Mouse (Mus musculus) layer of hippocampus, adult 18-20 months (tissue): ENCODE data around the gene Bag2. TPM values are rescaled to one million over a fixed set of nuclear protein-coding genes. Genes with fewer than 3 reads are reported as not detected.
"Not testable (repeated sequence)": the region's sequence is repeated elsewhere in the genome, so short reads cannot be mapped to it uniquely, and the experiment has no call there.

Source experiments
- DNase-seq, 2 experiments: peaks; one replicate each; pipeline ENCODE4 v3.0.0; 2022; ENCODE audit warnings: low spot score in 2 of 2
- total RNA-seq, 2 experiments: library from RNA; stranded (reverse); gene quantifications; 2 replicates each; pipeline ENCODE4 v1.2.3; 2021

The Bag2 gene
- total RNA-seq, 2 experiments from 2014 or later = 9.5 to 10.7 TPM

DNA sequence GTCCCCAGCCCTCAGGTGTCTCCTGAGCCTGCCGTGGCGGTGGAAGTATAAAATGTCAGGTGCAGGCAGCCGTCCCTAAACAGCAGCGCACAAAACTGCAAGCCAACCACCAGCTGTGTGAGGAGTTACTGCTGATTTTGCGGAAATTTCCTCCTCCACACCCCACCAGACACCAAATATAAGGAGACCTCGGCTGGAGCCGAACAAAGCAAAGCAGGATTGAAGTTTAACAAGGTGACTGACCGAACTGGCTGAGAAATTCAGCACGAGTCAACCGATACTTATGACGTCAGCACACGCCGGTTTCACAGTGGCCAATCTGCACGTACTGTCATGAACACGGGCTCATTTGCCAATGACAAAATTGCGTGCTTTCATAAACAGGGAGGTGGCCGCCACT, 3.5 kb downstream of the Bag2 start:
- DNase-seq = no peak

DNA sequence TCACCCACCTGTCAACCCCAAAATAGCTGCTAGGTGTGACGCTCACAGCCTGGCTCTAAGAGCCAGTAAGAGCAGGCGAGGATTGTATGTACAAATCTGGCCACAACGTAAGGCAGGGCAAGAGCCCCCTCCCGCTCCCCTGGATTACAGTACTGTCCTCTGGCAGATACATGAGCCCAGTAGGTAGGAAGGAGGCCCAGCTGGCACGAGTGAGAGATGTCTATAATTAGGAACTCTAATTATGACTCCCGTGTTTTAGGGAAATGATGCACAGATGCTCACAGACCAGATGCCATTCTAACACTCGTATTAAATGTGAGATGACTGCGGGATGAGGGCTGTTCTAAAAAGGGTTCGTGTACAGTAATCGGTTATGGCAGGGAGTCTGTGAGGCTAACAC, 6.3 kb downstream of the Bag2 start:
- peak in 1 of 2 experiments; percentile 51 for DNase-seq

DNA sequence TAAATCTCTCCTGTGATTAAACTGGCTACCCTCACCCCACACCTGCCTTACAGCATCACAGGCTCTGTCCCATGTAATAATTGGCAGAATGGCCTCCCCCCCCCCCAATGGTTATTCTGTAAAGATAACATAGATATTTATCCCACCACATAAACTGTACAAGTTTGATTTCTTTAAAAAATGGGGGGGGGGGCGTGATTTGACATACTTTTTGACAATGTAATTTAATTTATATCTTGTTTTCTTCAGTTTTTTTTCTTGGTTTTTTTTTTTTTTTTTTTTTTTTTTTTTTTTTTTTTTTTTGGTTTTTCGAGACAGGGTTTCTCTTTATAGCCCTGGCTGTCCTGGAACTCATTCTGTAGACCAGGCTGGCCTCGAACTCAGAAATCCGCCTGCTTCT, 7.9 kb downstream of the Bag2 start:
- DNase-seq = not testable (repeated sequence)

DNA sequence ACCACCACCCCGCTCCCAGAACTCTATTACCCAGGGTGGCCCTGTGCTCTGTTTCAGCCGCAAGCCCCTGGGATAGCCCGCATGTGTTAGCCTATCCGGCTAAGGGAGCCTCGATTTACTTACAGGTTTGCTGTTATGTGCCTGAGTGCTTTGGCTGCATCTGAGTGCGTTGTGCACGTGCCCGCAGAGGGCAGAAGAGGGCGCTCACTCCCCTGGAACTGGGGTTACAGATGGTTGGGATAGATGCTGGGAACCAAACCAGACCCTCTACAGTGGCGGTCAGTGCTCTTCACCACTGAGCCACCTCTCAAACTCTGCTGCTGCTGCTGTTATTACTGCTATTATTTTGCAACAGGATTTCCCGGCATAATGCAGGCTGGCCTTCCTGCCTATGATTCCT, 8.5 kb downstream of the Bag2 start:
- no peak for DNase-seq

DNA sequence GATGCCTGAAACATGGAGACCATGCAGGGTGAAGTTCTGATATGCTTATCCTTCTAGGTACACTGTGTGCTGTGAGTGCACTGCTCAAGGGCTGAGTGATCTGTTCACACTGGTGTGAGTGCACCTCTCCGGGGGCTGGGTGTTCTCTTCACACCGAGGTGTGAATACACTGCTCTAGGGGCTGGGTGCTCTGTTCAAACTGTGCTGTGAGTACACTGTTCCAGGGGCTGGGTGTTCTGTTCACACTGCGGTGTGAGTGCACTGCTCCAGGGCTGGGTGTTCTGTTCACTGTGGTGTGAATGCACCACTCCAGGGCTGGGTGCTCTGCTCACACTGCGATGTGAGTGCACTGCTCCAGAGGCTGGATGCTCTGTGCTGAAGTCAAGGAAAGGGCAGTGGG, 11.7 kb downstream of the Bag2 start:
- DNase-seq = no peak

DNA sequence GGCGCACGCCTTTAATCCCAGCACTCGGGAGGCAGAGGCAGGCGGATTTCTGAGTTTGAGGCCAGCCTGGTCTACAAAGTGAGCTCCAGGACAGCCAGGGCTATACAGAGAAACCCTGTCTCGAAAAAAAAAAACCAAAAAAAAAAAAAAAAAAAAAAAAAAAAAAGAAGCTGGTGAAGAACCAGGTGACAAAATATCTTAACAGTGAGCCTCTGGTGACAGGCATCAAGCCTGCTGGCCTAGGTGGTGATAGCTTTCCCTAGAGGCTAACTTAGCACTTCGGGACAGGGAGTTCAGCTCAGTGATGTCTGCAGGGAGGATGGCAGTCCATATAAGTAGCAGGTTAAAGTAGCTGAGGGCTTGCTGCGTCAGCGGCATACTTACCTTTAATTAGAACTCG, 12.8 kb downstream of the Bag2 start:
- DNase-seq = not testable (repeated sequence)

DNA sequence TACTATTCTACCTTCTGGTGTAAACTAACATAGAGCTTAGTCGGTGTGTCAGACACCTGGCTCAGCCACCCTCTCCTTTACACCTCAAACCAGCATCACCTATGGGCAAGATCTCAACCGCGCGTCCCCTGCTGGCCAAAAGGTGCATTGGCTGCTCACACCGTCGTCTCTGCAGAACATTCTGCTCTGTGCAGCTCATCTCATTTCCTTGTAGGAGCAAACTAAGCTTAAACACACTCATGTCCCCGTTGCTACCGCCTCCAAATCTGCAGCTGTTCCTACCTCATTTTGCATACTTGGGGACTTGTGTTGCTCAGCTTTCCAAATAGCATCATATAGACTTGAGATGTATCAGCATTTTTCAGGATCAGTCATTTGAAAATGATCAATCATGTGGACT, 14.7 kb downstream of the Bag2 start:
- DNase-seq = peak in 1 of 2 experiments; percentile 44

DNA sequence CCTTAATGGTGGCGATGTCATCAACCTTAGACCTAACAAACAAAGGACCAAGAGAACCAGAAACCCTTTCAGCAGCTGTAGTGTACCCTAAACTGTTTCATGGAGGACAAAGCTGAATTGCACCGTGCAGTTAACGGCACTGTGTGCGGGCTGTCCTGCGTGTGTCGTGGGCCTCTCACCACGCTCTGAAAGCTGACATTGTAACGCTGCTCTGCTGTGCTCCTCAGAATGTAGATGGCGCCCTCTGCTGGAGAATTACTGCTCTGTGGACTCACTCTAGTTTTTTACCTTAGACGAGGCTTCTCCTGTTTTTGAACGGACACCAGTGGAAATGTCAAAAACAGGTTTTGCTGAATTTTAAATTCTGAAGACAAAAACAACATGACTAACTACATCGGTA, 18.3 kb downstream of the Bag2 start:
- DNase-seq = peak; percentile 66 to 93

DNA sequence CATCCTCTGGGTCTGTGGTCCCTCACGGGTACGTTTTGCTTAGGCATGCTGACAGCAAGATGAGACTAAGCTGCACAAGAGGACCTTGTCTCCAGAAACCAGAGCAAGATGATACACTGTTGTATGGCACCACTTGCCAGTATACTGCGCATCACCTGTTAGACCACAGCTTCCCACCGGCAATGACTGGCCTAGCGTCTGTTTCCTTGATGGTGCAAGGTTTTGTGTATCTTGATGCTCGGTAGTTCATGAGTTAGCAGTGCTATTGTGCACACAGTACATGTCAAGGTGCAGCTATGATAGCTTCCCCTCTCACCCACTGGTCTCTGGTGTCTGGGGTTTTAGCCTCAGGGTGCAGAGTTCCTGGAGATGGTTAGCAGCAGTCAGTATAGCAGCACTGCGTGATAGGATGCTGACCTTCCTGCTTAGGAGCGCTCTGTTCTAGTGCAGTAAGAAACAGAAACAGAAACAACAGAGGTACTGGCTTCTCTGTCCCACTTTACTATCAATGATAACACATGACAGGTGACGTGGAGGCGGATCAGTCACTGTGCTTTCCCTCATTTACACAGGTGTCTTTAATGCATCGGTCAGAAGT, 18.8 kb downstream of the Bag2 start:
- no peak for DNase-seq

DNA sequence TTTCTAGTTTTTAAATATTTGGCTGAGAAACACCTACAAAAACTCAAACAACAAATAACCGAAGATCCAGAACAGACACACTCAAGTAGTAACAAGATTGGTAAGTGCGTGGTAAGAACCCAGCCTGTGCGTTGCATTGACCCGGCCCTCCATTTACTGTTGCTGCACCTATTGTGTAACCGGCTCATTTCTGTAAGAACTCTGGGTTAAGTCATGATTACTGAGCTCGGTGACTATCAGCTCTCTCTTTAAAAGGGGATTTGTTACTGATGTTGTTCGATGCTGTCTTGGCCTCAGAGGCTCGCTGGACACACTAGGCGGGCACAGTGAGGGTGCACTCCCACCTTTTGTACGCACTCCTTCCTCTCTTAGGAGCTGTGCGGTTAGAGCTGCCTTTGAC, 19.3 kb downstream of the Bag2 start:
- no peak for DNase-seq

DNA sequence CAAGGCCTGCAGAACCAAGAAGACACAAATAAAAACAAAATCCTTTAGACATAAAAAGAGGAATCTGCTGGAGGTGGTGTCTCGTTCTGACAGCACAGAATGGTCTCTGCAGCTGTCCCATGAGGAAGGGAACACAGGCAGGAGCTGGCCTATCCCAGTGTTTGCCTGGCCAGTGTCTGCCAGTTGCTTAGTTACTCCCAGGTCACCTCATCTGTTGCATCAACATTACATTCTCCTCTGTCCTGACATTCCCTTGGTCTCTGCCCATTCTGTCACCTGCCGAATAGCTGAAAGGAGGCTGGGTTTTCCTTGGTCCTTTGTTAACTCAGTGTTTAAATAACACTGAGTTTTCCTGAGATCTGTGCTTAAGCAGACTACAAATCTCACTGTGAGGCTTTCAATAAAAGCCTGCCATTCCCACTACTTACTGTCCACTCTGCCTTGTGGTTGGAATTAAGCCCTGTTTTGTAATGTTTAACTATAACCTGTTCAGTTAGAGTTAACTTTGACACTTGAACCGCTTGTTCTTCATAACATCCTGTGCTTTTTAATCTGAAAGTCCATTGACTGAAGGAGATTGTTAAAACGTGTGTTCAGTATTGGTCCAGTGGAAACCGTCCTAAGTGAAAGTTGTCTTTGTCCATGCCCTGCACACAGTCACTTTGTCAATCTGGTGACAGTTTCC, 23.5 kb downstream of the Bag2 start:
- no peak for DNase-seq

DNA sequence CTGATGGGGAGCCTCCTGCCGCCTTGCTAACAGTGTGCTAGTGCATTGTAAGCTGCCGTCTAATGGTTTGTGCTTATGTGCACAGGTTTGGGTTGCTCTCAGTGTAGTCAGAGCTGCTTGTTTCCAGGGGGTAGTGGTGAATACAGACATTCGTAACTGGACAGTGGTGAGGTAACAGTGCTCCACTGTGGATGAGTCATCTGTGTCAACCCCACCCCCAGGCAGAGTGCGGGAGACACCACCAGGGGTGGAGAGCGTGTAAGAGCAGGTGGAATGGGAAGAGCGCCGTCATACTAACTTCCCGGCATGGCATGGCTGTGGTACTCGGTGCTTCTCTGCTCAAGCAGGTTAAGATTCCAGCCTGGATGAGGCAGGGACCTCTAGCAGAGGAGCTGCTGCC, 24.6 kb downstream of the Bag2 start:
- no peak for DNase-seq

DNA sequence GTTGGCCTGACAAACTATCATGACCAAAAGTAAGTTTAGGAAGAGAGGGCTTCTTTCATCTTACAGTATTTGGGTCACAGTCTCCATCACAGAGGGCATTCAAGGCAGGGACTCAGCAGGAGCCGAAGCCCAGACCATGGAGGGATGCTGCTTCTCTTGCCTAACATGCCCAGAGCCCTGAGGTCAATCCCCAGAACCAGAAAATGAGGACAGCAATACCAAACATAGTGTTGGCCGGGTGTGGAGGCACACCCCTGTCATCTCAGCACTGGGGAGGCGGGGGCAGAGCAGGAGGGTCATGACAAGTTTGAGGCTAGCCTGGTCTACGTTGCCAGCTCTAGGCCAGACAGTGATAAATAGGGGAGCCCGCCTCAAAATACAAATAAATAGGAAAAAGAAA, 32.5 kb downstream of the Bag2 start:
- DNase-seq = no peak

DNA sequence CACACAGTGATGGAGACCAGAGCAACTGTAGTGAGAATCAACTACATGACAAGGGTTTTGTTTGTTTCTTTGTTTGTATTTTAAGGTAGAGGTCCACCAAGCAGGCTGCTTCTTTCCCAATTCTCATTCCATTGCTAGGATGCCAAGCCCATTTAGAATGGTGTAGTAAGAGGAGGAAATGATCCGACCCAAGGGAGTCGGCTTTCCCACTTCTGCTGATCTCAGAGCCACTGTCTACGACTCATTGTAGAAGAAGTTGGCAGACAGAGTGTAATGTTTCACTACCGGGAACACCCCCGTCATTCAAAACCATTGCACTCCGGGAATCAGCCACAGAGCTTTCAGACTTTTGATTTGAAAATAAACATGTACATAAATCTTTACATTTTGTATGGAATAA, 33.1 kb downstream of the Bag2 start:
- DNase-seq = no peak

DNA sequence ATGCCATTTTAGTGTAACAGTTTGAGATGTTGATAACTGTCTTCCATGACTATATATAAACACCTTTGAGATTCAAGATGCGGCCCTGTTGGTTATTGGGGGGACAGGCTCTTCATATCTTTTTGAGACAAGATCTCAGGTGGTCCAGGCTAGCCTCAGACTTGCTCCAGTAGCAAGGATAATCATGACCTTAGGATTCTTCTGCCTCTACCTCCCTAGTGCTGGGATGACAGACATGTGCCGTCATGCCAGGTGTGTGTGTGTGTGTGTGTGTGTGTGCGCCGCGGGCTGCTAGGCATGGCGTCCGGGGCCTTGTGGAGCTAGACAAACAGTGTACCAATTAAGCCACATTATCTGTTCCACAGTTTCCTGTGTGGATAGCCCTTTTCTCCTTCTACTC, 36.6 kb downstream of the Bag2 start:
- DNase-seq = no peak

DNA sequence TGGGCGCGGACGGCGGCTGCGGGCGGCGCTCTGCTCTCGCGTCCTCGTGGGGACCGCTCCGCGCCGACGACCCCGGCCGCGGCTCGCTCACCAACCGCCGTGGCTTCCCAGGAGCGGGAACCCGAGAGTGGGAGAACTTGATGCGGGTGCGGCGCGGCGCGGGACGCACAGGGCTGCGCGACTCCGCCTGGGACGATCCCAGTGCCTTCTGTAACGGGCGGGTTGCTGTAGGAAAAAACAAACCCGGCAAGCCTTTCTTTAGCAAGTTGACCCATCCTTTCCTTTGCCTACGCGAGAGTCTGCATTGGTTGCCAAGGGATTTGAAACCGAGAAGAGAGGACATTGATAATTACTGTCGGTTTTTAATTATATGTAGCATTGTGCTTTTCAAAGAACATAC, 37.4 kb downstream of the Bag2 start:
- no peak for DNase-seq

DNA sequence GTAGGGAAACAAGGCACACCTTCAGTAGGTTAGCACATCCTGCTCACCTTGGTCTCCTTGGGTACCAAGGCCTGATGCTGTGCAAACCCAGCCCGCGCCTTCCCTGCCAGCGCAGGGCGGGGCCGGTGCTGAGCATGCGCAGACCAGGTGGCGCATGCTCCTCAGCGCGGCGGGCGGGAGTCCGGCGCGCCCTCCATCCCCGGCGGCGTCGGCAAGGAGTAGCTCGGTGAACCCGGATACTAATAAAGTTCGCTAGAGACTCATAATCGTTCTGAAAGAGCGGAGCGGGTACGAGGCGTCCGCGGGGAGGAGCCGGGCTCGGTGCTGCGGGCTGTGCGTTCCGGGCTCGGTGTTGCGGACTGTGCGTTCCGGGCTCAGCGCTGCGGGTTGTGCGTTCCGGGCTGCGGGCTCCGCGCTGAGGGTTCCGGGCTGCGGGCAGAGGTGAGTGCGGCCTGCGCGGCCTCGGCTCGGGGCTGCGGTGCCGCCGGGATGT, 37.8 kb downstream of the Bag2 start, which contains the start of gene Rab23:
Gene Rab23, plus strand, starts transcription at position 155 of the 493 bp plus-strand sequence.
- peak; percentile 82 to 87 for DNase-seq

DNA sequence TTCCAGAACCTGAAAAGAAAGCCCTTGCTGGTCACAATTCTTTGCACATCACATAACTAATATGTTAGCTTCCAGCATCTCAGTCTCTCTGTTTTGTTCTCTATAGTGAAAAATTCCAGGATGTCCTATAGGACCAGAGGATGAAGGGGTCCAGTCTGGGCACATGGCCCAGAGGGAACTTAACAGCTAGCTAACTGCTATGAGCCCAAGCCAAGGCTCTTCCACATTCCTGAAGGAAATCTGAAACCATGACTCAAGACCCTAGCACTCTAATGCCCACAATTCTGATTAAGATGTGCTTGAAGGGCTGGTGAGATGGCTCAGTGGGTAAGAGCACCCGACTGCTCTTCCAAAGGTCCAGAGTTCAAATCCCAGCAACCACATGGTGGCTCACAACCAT, 40.0 kb downstream of the Bag2 start:
- no peak for DNase-seq

DNA sequence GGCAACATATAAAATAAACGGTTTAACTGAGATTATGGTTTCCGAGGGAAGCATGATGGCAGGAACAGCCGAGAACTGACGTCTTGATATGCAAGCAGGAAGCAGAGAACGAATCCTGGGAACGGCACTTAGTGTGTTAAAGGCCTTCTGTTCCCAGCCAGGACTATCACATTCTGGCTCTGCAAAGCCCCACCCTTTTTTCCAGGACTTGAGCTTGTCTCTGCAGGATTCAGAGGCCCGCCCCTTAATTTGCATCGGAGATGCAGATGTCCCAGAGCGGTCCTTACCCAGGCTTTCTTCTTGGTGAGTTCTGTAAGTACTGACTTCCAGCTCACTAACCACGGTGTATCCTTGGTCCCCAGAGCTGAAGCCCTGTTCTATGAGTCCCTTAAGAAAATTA, 42.8 kb downstream of the Bag2 start:
- no peak for DNase-seq

DNA sequence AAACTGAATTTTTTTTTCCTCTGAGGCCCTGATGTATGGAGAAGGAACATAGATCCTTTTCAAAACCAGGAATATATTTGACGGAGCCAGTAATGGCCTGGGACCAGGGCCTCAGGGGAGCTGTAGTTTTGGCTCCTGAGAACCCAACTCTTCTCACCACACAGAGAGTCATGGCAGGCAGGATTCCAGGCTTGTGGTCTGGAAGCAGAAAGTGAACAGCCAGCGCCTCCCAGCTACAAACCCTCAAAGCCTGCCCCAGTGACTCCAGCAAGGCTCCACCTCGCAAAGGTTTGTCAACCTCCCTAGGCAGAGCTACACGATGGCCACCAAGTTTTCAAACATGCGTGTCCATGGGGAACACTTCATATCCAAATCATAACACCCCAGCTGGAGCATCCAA, 45.6 kb downstream of the Bag2 start:
- no peak for DNase-seq

DNA sequence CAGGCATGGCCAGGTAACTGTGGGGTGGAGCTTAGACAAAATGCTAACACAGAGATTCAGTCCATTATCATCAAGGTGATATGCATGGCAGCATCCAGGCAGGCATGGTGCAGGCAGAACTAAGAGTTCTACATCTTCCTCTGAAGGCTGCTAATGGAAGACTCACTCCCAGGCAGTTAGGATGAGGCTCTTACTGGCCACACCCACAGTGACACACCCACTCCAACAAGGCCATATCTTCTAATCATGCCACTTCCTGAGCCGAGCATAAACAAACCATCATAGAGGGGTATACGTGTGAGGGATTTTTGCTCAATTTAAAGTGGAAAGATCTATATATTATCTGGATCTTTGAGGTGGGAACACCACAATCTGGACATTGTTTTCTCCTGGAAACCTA, 48.0 kb downstream of the Bag2 start:
- DNase-seq = no peak

DNA sequence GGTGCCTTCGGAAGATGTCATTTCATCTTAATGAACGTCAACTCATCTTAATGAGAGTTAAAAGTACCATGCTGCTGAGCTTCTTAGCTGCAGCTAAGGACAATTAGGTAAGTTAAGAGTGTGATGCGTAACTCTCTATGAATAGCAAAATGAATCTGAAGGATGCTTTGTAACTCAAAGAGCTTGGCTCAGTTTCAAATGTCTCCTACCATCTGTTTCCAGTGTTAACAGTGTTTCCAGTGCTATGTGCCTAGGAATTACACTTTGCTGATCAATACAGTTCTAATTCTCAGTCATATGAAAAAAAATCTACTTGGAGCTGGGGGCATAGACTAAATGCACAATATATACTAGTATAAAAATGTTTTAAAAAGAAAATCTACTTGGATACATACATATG, 56.4 kb downstream of the Bag2 start:
- DNase-seq = peak in 1 of 2 experiments; percentile 62

DNA sequence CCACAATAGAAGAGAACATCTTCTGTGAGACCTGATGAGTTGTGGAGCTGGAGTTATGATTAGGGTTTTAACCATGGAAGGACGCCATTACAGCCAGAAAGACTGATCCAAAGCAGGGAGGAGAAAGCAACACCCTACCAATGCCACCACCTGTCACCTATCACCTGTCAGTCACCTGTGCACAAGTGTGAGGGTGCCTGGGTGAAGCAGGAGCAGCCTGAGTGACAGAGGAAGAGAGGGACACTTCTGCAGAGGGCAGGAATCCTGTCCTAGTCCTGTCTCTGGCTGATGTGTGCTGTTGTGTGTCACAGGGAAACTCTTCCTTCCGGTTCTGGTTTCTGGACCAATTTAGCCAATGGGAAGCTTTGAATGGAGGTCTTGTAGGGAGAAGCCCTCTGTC, 61.6 kb downstream of the Bag2 start:
- DNase-seq = no peak
